Mouse (Mus musculus) megakaryocyte progenitor cell, adult 5-6 weeks (primary cell): ENCODE measurements around the gene Rbm19. TPM values are rescaled to one million over a fixed set of nuclear protein-coding genes. Genes with fewer than 3 reads are reported as not detected.
A peak's percentile ranks its signal among the peaks of the same experiment; 100 is the strongest.

ENCODE experiments used
- ATAC-seq: replicated peaks from 2 replicates; pipeline ENCODE4 v1.8.0; 2016; ENCODE audit warnings: mild to moderate bottlenecking, moderate TSS enrichment, inconsistent platforms; ENCODE audit not compliant: poor library complexity
- total RNA-seq, 2 experiments: library from RNA; stranded (forward) in 1 of 2; stranded (reverse) in 1 of 2; fragments of 157-497, 149-512 nt in 1 of 2; fragments of 200-1000 nt in 1 of 2; gene quantifications; 2 replicates each; pipeline versions ENCODE4 v1.2.3 to v1.2.4; 2015 to 2017

Gene Rbm19
- total RNA-seq, 2 experiments from 2014 or later: 9.6 to 17.6 TPM

DNA sequence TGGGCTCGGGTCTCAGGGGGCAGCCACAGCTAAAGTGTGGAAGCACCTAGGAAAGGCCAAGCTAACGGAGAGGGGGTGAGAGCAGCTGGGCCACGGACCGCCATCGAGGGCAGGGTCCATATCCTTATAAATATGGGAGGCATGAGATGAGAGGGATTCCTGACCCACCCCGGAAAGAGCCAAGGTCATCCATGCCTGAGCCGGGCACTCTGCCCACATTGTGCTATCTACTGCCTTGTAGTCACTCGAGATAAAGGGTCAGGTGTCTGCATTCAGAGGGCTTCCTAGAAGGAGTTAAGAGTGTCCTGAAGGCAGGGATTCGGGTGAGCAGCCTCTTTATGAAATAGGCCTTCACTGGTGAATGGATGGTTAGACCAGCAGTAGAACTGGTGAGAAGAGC is 80.6 kb downstream of the Rbm19 start:
- ATAC-seq: no peak

DNA sequence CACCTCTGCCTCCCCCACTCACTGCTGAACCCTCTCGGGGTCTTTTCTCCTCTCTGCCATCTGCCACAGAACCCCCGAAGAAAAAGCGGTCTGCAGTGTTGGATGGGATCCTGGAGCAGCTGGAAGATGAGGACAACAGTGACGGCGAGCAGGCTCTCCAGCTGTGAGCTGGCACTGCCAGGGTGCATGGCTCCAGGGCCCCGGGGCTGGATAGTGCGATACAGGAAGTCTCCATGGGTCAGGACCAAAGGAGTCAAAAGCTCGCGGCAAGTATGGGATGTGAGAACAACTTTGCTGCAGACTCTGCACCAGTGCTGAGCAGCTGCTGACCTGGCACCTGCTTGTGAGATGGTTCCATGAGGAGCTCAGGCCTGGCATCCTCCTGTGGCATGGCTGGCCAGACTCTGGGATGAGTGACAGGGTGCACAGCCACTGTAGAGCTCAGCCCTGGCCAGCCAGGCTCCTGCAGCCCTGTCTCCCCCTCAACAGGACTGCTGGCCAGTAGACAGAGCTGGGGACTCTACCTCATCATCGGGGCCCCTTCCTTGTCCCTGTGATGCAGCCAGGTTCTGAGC is 81.6 kb downstream of the Rbm19 start:
- ATAC-seq: no peak

DNA sequence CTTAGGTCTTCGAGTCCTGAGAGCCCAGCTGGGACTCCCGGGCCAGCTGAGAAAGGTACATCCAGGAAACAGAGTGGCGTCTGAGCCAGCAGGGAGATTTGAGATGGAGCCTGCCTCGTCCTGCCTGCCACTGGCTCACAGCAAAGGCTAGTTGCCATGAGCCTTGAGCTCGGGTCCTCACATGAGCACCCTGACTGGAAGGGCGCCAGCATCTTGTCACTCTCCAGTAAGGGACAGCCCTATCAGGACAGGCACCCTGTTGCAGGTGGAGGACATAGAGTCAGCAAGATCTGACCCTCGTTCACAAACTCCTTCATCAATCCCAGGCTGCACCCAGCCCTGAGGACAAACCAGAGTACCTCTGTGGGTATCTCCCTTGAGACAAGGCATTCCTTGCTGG is 83.6 kb downstream of the Rbm19 start:
- no peak for ATAC-seq

DNA sequence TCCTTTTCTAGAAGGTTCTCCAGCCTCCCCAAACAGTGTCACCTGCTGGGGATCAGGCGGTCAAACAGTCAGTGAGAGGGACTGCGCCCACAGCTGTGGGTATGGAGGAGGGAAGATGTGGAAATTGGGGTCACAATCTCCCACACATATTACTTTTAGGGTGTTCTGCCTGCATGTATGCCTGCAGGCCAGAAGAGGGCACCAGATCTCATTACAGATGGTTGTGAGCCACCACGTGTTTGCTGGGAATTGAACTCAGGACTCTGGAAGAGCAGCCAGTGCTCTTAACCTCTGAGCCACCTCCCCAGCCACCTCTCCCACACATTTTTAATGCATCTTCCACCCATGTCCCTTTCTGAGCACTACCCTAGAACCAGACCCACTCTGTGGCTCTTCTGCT is 88.1 kb downstream of the Rbm19 start:
- ATAC-seq: no peak

DNA sequence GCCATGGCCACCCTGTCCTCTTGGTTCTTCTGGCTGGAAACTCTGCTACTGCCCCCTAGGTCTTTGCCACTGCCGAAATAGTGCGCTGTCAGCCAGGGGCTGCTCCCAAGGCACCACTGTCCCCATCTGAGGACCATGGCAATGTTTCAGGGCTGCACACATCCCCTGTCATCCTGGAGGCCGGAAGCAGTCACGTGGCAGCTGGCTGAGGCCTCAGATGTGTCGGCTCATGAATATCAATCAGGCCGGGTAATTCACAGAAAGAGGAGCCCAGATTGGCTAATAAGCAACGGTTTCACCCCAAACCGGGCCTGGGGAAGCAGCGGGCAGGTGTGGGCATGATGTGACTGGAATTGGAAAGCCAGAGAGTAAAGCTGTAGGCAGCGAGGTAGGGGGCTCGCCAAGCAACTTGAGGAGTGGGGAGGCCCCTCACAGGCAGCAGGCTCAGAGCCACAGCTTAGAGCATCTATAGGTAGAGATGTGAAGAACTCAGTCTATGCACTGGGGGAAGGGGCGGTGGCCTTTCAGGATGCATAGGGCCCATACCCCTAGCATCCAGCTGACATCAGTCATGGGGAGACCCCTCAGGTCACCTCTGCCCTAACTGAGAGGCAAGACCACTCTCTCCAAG is 90.2 kb downstream of the Rbm19 start:
- ATAC-seq: no peak

DNA sequence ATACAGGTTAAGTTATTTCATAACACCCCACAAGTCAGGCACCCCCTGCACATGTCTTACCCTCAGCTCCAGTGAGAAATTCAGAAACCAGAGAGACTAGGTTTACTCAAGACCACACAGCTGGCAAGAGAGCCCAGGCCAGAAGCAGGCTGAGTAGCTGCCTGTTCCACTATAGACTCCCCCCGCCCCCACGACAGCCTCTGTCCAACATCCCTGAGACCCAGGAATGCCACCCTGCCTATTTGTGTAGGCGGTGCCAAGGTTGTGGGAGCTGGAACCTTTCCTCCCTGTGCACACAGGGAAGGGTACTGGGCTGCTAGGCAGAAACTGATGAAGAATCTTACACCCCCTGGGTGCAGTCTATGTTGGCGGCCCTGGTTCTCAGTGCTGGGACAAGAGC is 91.2 kb downstream of the Rbm19 start:
- no peak for ATAC-seq

DNA sequence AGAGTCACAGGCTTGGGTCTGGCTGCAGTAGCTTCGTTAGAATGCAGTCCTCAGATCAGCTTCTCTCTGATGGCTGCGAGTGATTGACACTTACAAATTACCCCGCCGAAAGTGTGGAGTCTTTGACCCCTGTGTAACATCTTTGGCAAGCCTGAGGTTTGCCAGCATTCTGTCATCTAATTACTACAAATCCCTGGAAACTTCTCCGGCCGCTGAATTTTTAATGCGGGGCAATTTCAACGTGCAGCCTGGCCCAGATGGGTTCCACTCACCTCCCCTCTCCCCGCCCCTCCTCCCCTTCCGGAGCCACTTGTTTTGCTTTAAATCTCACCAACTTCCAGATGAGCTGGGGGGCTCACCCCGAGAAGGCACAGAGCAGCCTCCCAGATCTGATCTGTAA is 94.4 kb downstream of the Rbm19 start:
- ATAC-seq: no peak

DNA sequence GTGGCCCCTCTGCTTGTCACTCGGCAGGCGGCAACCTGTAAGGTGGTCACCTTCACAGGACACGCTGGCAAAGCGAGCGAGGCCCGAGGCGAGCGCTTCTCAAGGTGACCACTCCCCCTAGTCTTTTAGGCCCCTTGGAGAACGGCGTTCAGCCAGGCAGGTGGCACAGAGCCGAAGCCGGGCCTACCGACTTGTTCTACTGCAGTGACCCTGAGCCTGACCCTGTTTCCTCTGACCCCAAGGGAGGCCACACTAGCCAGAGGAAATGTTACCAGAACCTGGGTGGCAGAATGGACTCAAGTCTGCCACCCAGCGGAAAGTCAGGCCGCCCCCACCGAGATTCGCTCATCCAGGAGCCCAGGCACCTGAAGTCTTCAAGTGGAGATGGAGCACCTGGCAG is 94.9 kb downstream of the Rbm19 start:
- peak; percentile 42; the same call in 1 of the 2 replicates for ATAC-seq

DNA sequence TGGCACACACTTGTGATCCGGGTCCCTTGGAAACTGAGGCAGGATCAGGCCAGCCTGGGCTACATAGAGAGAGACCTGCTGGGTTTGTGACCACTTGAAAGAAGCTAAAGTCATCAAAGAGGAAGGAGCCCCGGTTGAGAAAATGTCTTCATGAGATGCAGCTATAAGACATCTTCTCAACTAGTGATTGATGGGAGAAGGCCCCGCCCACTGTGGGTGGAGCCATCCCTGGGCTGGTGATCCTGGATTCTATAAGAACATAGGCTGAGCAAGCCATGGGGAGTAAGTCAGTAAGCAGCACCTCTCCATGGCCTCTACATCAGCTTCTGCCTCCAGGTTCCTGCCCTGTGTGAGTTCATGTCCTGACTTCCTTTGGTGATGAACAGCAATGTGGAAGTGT is 98.2 kb downstream of the Rbm19 start:
- no peak for ATAC-seq

DNA sequence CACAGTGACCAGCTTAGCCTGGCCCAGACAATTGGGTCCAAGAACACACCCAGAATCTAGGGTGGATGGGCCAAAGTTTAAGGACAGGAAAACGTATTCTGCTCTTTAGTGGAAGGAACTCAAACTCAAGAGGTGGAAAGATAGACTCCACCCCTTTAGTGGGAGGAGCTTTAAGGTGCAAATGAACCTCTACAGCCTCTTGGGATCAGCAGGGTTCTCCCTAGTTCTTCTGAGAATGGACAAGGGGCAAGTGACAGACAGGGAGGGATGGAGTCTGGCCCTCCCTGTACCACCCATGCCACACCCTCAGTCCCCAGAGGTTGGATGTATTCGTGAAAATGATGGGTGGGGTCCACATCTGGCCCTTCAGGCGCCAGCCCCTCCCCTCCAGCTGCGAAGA is 105.0 kb downstream of the Rbm19 start:
- no peak for ATAC-seq

DNA sequence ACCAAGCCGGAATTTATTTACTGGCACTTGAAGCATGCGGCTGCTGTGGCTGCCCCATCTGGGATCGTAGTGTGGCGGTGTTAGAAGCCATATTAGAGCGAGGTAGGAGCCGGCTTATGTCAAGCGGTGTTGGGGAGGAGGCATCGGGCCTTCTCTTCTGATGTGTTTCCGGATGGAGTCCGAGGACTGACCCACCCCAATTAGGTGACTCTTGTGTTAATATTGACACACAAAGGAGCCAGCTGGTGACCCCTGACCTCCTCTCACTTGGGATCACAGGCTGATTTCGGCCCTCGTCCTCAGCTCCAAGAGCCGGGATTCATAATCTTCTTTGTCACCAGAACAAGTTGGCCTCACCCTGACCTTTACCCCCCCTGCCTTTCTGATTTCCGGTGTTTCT is 109.1 kb downstream of the Rbm19 start:
- ATAC-seq: no peak

DNA sequence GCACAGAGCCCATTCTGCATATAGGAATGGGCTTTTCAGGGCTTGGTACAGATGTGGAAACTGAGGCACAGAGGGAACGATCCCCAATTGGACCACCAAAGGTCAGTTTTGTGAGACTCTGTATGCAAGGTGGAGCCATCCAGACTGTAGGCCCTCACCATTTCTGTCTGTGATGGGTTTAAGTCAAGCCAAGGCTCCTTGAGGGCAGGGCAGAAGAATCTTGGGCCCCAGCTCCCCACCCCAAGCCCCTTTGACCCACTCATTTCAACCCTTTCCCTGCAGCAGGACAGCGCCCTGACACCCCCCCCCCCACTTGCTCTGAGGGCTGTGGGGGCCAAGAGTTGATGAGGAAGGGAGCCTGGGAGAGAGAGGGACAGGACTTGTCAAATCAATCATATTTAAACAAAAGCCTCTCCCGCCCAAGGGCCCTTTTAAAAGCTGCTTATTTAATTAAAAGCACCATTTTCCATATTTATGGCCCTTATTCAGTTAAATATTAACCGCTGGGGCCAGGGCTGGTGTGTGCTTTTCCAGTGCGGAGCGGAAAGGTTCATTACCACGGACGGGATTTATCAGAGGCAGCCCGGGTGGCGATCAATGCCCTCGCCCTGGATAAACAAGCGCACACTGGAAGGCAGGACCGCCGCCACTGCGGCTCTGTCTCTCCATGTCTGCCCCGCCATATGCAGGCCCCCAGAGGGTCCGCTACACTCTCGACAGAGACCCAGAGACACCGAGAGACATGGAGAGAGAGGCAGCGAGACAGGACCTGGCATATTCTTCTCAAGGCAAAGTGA is 112.5 kb downstream of the Rbm19 start:
- ATAC-seq: no peak

DNA sequence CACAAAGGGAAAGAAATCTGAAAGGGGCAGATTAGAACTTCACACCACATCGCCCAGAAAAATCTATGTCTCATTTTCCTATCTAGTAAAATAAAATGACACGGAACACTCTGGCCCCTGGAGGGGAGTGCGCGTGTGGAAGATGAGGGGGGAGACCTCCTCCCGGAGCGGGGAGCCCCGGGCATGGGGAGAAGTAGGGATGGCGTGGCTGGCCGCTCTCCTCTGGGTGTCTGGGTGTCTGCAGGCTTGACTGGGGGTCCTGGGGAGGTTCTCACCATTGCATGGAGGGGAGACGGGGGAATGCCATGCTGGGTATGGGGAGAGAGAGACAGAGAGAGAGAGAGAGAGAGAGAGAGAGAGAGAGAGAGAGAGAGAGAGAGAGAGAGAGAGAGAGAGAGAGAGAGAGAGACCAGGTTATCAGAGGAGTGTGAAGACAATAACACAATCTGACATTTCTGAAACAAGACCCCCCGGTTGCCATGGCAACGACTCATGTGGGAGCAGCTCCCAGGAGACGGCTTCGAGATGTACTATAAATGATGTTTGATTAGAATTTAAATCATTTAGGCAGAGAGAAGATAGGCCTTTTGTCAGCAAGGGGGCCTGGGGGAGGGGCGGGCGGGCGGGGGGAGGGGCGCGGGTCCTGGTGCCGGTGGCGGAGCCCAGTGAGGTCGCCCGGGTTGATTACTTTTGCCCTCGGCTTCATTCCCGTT is 115.3 kb downstream of the Rbm19 start:
- ATAC-seq: no peak

DNA sequence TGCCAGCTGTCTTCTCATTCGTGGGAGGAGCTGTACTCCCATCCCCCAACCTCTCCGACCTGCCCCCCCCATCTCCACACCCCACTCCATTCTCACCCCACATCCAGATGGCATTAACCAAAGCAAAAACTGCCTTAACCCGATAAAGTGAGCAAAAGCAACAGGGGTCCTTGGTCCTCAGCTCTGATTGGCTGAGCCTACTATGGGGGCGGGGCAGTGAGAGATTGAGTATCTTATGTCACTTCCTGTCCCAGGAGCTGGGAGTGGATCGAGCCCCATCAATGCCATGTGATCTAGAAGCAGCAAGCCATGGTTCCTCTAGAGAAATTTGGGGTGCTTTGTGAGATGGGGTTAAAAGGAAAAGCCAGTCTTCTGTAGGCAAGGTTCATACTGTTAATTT is 118.9 kb downstream of the Rbm19 start:
- no peak for ATAC-seq

DNA sequence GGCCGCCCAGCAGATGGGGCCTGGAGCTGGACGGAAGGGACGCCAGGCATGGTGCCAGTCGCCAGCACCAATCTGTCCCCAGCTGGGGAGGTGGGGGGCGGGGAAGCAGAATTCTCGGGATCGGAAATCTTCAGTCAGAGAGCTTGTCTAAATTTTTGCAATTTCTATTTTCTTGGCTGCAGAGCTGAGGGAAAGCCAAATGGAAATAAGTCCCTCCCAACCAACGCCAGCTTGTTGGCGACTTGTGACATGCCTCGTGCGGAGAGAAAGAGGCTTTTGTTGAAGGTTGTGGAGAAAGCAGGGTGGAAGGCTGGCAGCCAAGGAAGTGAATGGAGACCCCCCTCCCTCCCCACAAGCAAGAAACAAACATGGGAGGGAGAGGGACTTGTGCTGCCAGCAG is 119.3 kb downstream of the Rbm19 start:
- ATAC-seq: no peak

DNA sequence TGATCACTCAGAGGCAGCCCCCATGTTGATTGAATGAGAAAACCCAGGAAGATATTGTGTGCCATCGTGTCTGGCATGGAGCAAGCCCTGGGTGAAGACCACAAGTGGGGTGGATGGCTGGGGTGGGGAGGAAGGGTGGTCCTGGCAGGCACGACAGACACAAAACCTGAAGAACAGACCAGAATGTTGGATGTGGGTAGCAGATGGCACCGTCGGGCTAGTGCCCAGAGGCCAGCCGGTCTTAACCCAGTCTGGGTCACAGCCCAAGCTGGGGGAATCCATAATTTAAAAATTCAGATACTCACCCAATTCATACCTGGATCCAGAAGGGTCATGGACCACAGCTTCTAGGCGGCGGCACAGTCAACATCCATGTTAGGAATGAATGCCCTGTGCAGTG is 123.8 kb downstream of the Rbm19 start:
- no peak for ATAC-seq

DNA sequence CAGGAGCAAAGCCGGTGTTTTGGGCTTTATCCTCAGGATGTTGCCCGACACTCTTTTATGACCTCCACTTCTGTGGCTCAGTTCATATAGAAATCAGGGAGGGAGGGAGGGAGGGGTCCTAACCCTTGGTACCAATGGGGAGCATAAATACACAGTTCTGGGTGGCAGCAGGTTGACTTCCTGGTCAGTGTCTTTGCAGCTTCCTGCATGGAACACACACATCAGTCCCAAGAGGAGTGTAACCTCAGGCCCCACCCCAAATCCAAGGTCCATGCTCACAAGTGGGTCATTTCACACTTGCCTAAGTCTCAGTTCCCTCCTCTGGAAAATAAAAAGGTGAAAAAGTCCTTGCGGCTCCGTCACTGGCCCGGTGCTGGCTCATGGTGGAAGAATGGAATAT is 129.1 kb downstream of the Rbm19 start:
- ATAC-seq: no peak
